ENCODE assay signal across 19 mouse cellular contexts in genomic region chr6:84561171-84561570, GRCm38 (mm10).
"Had no signal": no experiment of that assay in that cellular context is flagged by ENCODE, and none has a peak within 500 bp of the region (broad histone marks: within the 10 kb centered on the region; RNA-seq: fewer than 3 reads in every experiment).

No protein-coding gene starts in this region.

- H3K4me1 ChIP-seq: lung, embryonic 15.5 days; midbrain, embryonic 12.5 days; neural tube, embryonic 13.5 days; neural tube, embryonic 15.5 days had no signal

- H3K4me2 ChIP-seq: lung, embryonic 15.5 days; midbrain, embryonic 12.5 days; neural tube, embryonic 13.5 days; neural tube, embryonic 15.5 days had no signal

- H3K36me3 ChIP-seq: lung, embryonic 15.5 days; midbrain, embryonic 10.5 days; midbrain, embryonic 12.5 days; neural tube, embryonic 13.5 days; neural tube, embryonic 15.5 days had no signal

- H3K27ac ChIP-seq: lung, embryonic 15.5 days; midbrain, embryonic 10.5 days; midbrain, embryonic 12.5 days; neural tube, embryonic 13.5 days; neural tube, embryonic 15.5 days had no signal

- ATAC-seq: lung, postnatal 0 days; midbrain, embryonic 16.5 days had no signal

- H3K4me3 ChIP-seq: lung, embryonic 15.5 days; midbrain, embryonic 10.5 days; midbrain, embryonic 12.5 days; myocyte; neural tube, embryonic 13.5 days; neural tube, embryonic 15.5 days had no signal

- DNase-seq: lung, adult 18-20 months; lung, postnatal 4 days; midbrain, embryonic 14.5 days; retina, postnatal 1 day; right cerebral cortex, adult 18-20 months; right cerebral cortex, postnatal 25 days; right cerebral cortex, postnatal 4 days; spleen, adult 18-20 months; thymus, adult 18-20 months; thymus, postnatal 14 days; thymus, postnatal 4 days had no signal

- H3K27me3 ChIP-seq: lung, embryonic 15.5 days; midbrain, embryonic 12.5 days; neural tube, embryonic 13.5 days had no signal

- H3K9me3 ChIP-seq: lung, embryonic 15.5 days; midbrain, embryonic 10.5 days; midbrain, embryonic 12.5 days; neural tube, embryonic 13.5 days; neural tube, embryonic 15.5 days had no signal

- H3K9ac ChIP-seq: lung, embryonic 15.5 days; midbrain, embryonic 12.5 days; neural tube, embryonic 13.5 days; neural tube, embryonic 15.5 days had no signal
